Mouse (Mus musculus) CH12.LX (cell line): ENCODE measurements around the gene Rhbdf2. TPM values are rescaled to one million over a fixed set of nuclear protein-coding genes. Genes with fewer than 3 reads are reported as not detected.
"Not testable (repeated sequence)": the region's sequence is repeated elsewhere in the genome, so short reads cannot be mapped to it uniquely, and the experiment has no call there.

ENCODE experiments used
- DNase-seq: peaks from one replicate; pipeline ENCODE4 v3.0.0-alpha.2; 2013; ENCODE audit errors: extremely low read depth
- H3K27ac ChIP-seq: 2 replicates; pipeline ENCODE4 v1.5.1; 2012; ENCODE audit warnings: low read depth, mild to moderate bottlenecking, control low read depth, moderate library complexity; ENCODE audit not compliant: insufficient read depth
- H3K27me3 ChIP-seq: replicated peaks from 2 replicates; pipeline ENCODE3; 2012; ENCODE audit warnings: inconsistent platforms
- H3K36me3 ChIP-seq, 2 experiments: replicated peaks in 1 of 2; 2 replicates each; pipeline versions ENCODE3 to v1.6.1; 2012; ENCODE audit warnings: inconsistent platforms in 1 of 2, low read length in 1 of 2, mild to moderate bottlenecking in 1 of 2, mixed read lengths in 1 of 2, moderate library complexity in 1 of 2; ENCODE audit not compliant: control insufficient read depth in 1 of 2, insufficient read depth in 1 of 2
- H3K4me1 ChIP-seq, 2 experiments: 2 replicates each; pipeline ENCODE4 v1.6.1; 2012; ENCODE audit warnings: inconsistent platforms in 1 of 2, moderate library complexity in 1 of 2; ENCODE audit not compliant: insufficient read depth in 2 of 2, control insufficient read depth in 1 of 2
- H3K4me2 ChIP-seq: 2 replicates; pipeline ENCODE4 v1.6.1; 2012; ENCODE audit warnings: low read depth, mild to moderate bottlenecking, control low read depth; ENCODE audit not compliant: poor library complexity, insufficient read depth, severe bottlenecking
- H3K4me3 ChIP-seq, 3 experiments: fragments of 150-350 bp in 1 of 3; sonication (generic) in 1 of 3; replicated peaks in 1 of 3; 2 replicates each; pipeline versions ENCODE3 to v1.5.1; 2011 to 2012; ENCODE audit warnings: low read depth in 2 of 3, low read length in 2 of 3, mild to moderate bottlenecking in 2 of 3, moderate library complexity in 2 of 3, control low read depth in 1 of 3, improper control_type of control experiment in 1 of 3, inconsistent platforms in 1 of 3, mixed read lengths in 1 of 3; ENCODE audit not compliant: poor library complexity in 1 of 3
- H3K79me2 ChIP-seq: replicated peaks from 2 replicates; pipeline ENCODE4 v1.6.1; 2012; ENCODE audit warnings: mild to moderate bottlenecking, moderate library complexity; ENCODE audit not compliant: control insufficient read depth, poor library complexity, insufficient read depth, severe bottlenecking; ENCODE audit errors: extremely low read depth
- H3K9ac ChIP-seq: 2 replicates; pipeline ENCODE4 v1.6.1; 2012; ENCODE audit warnings: low read depth, mild to moderate bottlenecking, control low read depth, moderate library complexity; ENCODE audit not compliant: insufficient read depth
- H3K9me3 ChIP-seq: replicated peaks from 2 replicates; pipeline ENCODE3; 2012; ENCODE audit warnings: low read length, inconsistent platforms, mixed read lengths
- BHLHE40 ChIP-seq: IDR thresholded peaks from 2 replicates; pipeline ENCODE4 v1.6.1; 2011; ENCODE audit warnings: mild to moderate bottlenecking, low read depth, low read length, improper control_type of control experiment
- CHD2 ChIP-seq: IDR thresholded peaks from 2 replicates; pipeline ENCODE4 v1.6.1; 2011; ENCODE audit warnings: low read length, improper control_type of control experiment
- CTCF ChIP-seq, 2 experiments: IDR thresholded peaks in 1 of 2; conservative IDR thresholded peaks in 1 of 2; 2 replicates each; pipeline ENCODE4 v1.5.1; 2011 to 2012; ENCODE audit warnings: low read depth in 2 of 2, low read length in 2 of 2, improper control_type of control experiment in 1 of 2, inconsistent platforms in 1 of 2, mild to moderate bottlenecking in 1 of 2, moderate library complexity in 1 of 2
- EP300 ChIP-seq: IDR thresholded peaks from 2 replicates; pipeline ENCODE4 v1.6.1; 2011; ENCODE audit warnings: low read length, improper control_type of control experiment
- IRF4 ChIP-seq: IDR thresholded peaks from 2 replicates; pipeline ENCODE4 v1.6.1; 2014; ENCODE audit warnings: low read depth, mild to moderate bottlenecking, inconsistent platforms, low read length, improper control_type of control experiment
- KAT2A ChIP-seq: IDR thresholded peaks from 2 replicates; pipeline ENCODE4 v1.6.1; 2012; ENCODE audit warnings: low read length, improper control_type of control experiment, inconsistent platforms; ENCODE audit not compliant: insufficient replicate concordance
- MAX ChIP-seq: IDR thresholded peaks from 2 replicates; pipeline ENCODE4 v1.6.1; 2011; ENCODE audit warnings: low read length, improper control_type of control experiment
- MAZ ChIP-seq: IDR thresholded peaks from 2 replicates; pipeline ENCODE4 v1.6.1; 2012; ENCODE audit warnings: low read depth, mild to moderate bottlenecking, inconsistent platforms, low read length, improper control_type of control experiment, moderate library complexity
- MEF2A ChIP-seq: IDR thresholded peaks from 2 replicates; pipeline ENCODE4 v1.6.1; 2014; ENCODE audit warnings: low read depth, mild to moderate bottlenecking, inconsistent platforms, low read length, improper control_type of control experiment, borderline replicate concordance
- MYC ChIP-seq: IDR thresholded peaks from 2 replicates; pipeline ENCODE4 v1.6.1; 2011; ENCODE audit warnings: low read depth, mild to moderate bottlenecking, improper control_type of control experiment, low read length
- NRF1 ChIP-seq: IDR thresholded peaks from 2 replicates; pipeline ENCODE4 v1.6.1; 2014; ENCODE audit warnings: low read depth, mild to moderate bottlenecking, inconsistent platforms, low read length, improper control_type of control experiment, moderate library complexity
- POLR2AphosphoS2 ChIP-seq: IDR thresholded peaks from 2 replicates; pipeline ENCODE4 v1.6.1; 2011; ENCODE audit warnings: low read depth, low read length, improper control_type of control experiment
- RAD21 ChIP-seq: IDR thresholded peaks from 2 replicates; pipeline ENCODE4 v1.6.1; 2011; ENCODE audit warnings: low read depth, mild to moderate bottlenecking, low read length, improper control_type of control experiment, moderate library complexity
- RCOR1 ChIP-seq: conservative IDR thresholded peaks from 2 replicates; pipeline ENCODE4 v1.6.1; 2012; ENCODE audit warnings: low read depth, mild to moderate bottlenecking, inconsistent platforms, low read length, improper control_type of control experiment
- SIN3A ChIP-seq: IDR thresholded peaks from 2 replicates; pipeline ENCODE4 v1.6.1; 2012; ENCODE audit warnings: low read length, improper control_type of control experiment, inconsistent platforms
- TBP ChIP-seq: conservative IDR thresholded peaks from 2 replicates; pipeline ENCODE4 v1.6.1; 2011; ENCODE audit warnings: low read depth, low read length, improper control_type of control experiment
- USF2 ChIP-seq: conservative IDR thresholded peaks from 2 replicates; pipeline ENCODE4 v1.6.1; 2011; ENCODE audit warnings: low read depth, low read length, improper control_type of control experiment
- ZC3H11A ChIP-seq: IDR thresholded peaks from 2 replicates; pipeline ENCODE4 v1.6.1; 2012; ENCODE audit warnings: low read depth, mild to moderate bottlenecking, inconsistent platforms, low read length, improper control_type of control experiment
- ZKSCAN1 ChIP-seq: IDR thresholded peaks from 2 replicates; pipeline ENCODE4 v1.6.1; 2012; ENCODE audit warnings: low read depth, inconsistent platforms, low read length, improper control_type of control experiment, borderline replicate concordance
- ZNF384 ChIP-seq: IDR thresholded peaks from 2 replicates; pipeline ENCODE4 v1.6.1; 2012; ENCODE audit warnings: low read depth, low read length, improper control_type of control experiment, inconsistent platforms
- dilution Hi-C: fragments of 300-500 bp; cut with MboI; formaldehyde crosslinking; loops from 2 replicates; pipeline ENCODE4 v1.14.3; 2020; ENCODE audit warnings: low sequenced_read_pairs; ENCODE audit not compliant: extremely low pct_unique_long_range_greater_than_20kb, extremely low pct_ligation_motif_present
- in situ Hi-C: fragments of 300-500 bp; cut with MboI; formaldehyde crosslinking; loops from 3 replicates; pipeline ENCODE4 v1.14.3; 2019; ENCODE audit warnings: low sequenced_read_pairs, low pct_ligation_motif_present, low pct_unique_long_range_greater_than_20kb, mixed read lengths
- polyA plus RNA-seq: library from polyadenylated mRNA; unstranded; fragments of >175 nt; gene quantifications from 2 replicates; pipeline ENCODE4 v1.2.1, GENCODE M21; 2012; ENCODE audit warnings: low read depth; ENCODE audit not compliant: insufficient read length
- total RNA-seq, 2 experiments: library from RNA; depleted of rRNA; stranded (reverse); fragments of 300-350 nt in 1 of 2; fragments of >200 nt in 1 of 2; gene quantifications; 2 replicates each; pipeline ENCODE4 v1.2.3; 2012 to 2014

Rhbdf2 gene
- total and polyA plus RNA-seq, 3 experiments, result 3.1 to 14.7 (median 12.1) TPM

DNA sequence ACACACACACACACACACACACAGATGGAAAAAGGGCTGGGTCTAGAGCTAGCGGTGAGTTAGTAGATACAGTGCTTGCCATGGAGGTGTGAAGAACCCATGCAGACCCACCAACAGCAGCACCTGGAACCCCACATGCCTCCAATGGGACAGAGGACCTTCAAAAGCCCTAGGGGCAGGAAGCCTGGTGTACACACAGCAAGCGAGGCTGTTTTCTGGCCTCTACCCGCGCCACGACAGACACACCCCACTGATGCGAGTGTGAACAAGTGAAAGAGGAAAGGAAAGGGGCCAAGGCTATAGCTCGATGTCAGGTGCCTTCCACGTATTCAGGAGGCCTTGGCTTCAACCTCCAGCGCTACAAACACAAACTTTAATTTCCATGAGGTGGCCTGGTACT lies 14.9 kb downstream of the Rhbdf2 start:
- no peak overlapping the region for H3K27ac ChIP-seq
- no peak overlapping the region for H3K4me3 ChIP-seq
- peaks cover 19 to 53% of the 10 kb centered on the region in 2 experiments for H3K36me3 ChIP-seq
- H3K79me2 ChIP-seq, result no peaks in the 10 kb centered on the region
- H3K27me3 ChIP-seq, result no peaks in the 10 kb centered on the region
- H3K4me2 ChIP-seq, result no peak overlapping the region
- dilution Hi-C loops (no loop called here), in situ Hi-C loops (no loop called here)
- no peak overlapping the region for H3K9ac ChIP-seq
- no peak for DNase-seq
- TF ChIP-seq EP300 (no peak), MAX (no peak), MYC (no peak), MAZ (no peak), TBP (no peak), ZNF384 (no peak), RCOR1 (no peak), IRF4 (no peak), CHD2 (no peak), NRF1 (no peak)
- peaks cover 25 to 79% of the 10 kb centered on the region in 2 experiments for H3K4me1 ChIP-seq
- H3K9me3 ChIP-seq, result peaks cover 4% of the 10 kb centered on the region

DNA sequence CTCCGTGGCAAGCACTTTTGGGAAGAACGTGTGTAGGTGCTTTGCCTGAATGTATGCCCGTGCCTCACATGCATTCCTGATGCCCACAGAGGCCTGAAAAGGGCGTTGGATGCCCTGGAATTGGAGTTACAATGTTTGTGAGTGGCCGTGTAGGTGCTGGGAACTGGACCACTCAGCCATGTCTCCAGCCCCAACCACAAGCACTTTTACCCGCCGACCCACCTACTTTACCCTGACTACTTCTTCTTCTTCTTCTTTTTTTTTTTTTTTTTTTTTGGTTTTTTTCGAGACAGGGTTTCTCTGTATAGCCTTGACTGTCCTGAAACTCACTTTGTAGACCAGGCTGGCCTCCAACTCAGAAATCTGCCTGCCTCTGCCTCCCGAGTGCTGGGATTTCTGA lies 15.7 kb downstream of the Rhbdf2 start:
- H3K4me3 ChIP-seq, DNase-seq, H3K27me3 ChIP-seq, H3K9ac ChIP-seq, H3K79me2 ChIP-seq, H3K4me2 ChIP-seq, dilution Hi-C loops, H3K27ac ChIP-seq: not testable (repeated sequence)
- H3K4me1 ChIP-seq, result peaks cover 19 to 77% of the 10 kb centered on the region in 2 experiments
- peak; percentile 67 for TF ChIP-seq ZNF384
- TF ChIP-seq, all 38 proteins: peak for 1; not testable (repeated sequence) for 37
- H3K9me3 ChIP-seq, in situ Hi-C loops: not testable (repeated sequence)
- peaks cover 26 to 61% of the 10 kb centered on the region in 2 experiments for H3K36me3 ChIP-seq

GRCm38 (mm10) chr11:116609965-116610630 lies 16.7 kb downstream of the Rhbdf2 start:
- H3K9ac ChIP-seq, result no peak overlapping the region
- H3K9me3 ChIP-seq, result peaks cover 4% of the 10 kb centered on the region
- dilution Hi-C loops, result no loop called here
- H3K4me2 ChIP-seq, result no peak overlapping the region
- H3K36me3 ChIP-seq, result peaks cover 37 to 71% of the 10 kb centered on the region in 2 experiments
- no peaks in the 10 kb centered on the region for H3K27me3 ChIP-seq
- TF ChIP-seq ZC3H11A (no peak), USF2 (no peak), POLR2AphosphoS2 (no peak), BHLHE40 (no peak), ZKSCAN1 (no peak), KAT2A (no peak), CTCF (conservative IDR thresholded peaks at IDR 0.05 in 1 of 2, IDR thresholded peaks at IDR 0.05 in 1 of 2; ENCODE audit: low read depth in 2 of 2, low read length in 2 of 2) (no peak), MEF2A (no peak), RAD21 (no peak), SIN3A (no peak), MYC (no peak)
- no peak overlapping the region for H3K4me3 ChIP-seq
- H3K79me2 ChIP-seq, result no peaks in the 10 kb centered on the region
- no peak for DNase-seq
- peaks cover 13 to 68% of the 10 kb centered on the region in 2 experiments for H3K4me1 ChIP-seq
- no peak overlapping the region for H3K27ac ChIP-seq
- in situ Hi-C loops, result no loop called here
